Mouse (Mus musculus) heart, embryonic 15.5 days (tissue): ENCODE results near the gene Slc16a3. TPM values are rescaled to one million over a fixed set of nuclear protein-coding genes. Genes with fewer than 3 reads are reported as not detected.

ENCODE experiments used
- ATAC-seq: fragments of 200-750 bp; cut with Nextera tagmentation; replicated peaks from 2 replicates; pipeline ENCODE4 v1.8.0; 2017; ENCODE audit warnings: low read depth, moderate TSS enrichment; ENCODE audit not compliant: insufficient number of reproducible peaks, insufficient read depth, low FRiP score
- H3K27ac ChIP-seq: fragments of 300-500 bp; sonication (generic); 2 replicates; pipeline ENCODE4 v1.5.1; 2015; ENCODE audit warnings: mild to moderate bottlenecking, inconsistent platforms
- H3K27me3 ChIP-seq: fragments of 300-500 bp; sonication (generic); 2 replicates; pipeline ENCODE4 v1.6.1; 2015; ENCODE audit warnings: inconsistent platforms
- H3K36me3 ChIP-seq: fragments of 300-500 bp; sonication (generic); 2 replicates; pipeline ENCODE4 v1.6.1; 2015; ENCODE audit warnings: mild to moderate bottlenecking, inconsistent platforms
- H3K4me1 ChIP-seq: fragments of 300-500 bp; sonication (generic); replicated peaks from 2 replicates; pipeline ENCODE4 v1.6.1; 2015; ENCODE audit warnings: inconsistent platforms
- H3K4me2 ChIP-seq: fragments of 300-500 bp; sonication (generic); 2 replicates; pipeline ENCODE4 v1.6.1; 2015; ENCODE audit warnings: inconsistent platforms, mild to moderate bottlenecking, moderate library complexity
- H3K4me3 ChIP-seq: fragments of 300-500 bp; sonication (generic); 2 replicates; pipeline ENCODE4 v1.5.1; 2015; ENCODE audit warnings: mild to moderate bottlenecking, inconsistent platforms
- H3K9ac ChIP-seq: fragments of 300-500 bp; sonication (generic); 2 replicates; pipeline ENCODE4 v1.6.1; 2015; ENCODE audit warnings: mild to moderate bottlenecking, inconsistent platforms
- H3K9me3 ChIP-seq: fragments of 300-500 bp; sonication (generic); replicated peaks from 2 replicates; pipeline ENCODE4 v1.6.1; 2016; ENCODE audit warnings: inconsistent platforms
- WGBS: fragments of 180-500 bp; shearing (Covaris S2); methylation state at CpG from one replicate; pipeline ENCODE4 v1.1.7; 2015; ENCODE audit warnings: mixed read lengths; 5-methylcytosine and 5-hydroxymethylcytosine counted together
- polyA plus RNA-seq: library from polyadenylated mRNA; unstranded; fragments of >200 nt; fragmentation: Nextera tagmentation; extraction: Ambion mirVana; gene quantifications from 2 replicates; pipeline ENCODE4 v1.2.1, GENCODE M21; 2015

Slc16a3 gene
- polyA plus RNA-seq, 1 experiment from 2014 or later, result 158 TPM

- Histone ChIP-seq H3K9me3 (no peaks in the 10 kb centered on the region), H3K36me3 (peaks cover 58% of the 10 kb centered on the region), H3K4me2 (no peak overlapping the region), H3K9ac (no peak overlapping the region), H3K27me3 (no peaks in the 10 kb centered on the region), H3K4me3 (no peak overlapping the region), H3K4me1 (peaks cover 31% of the 10 kb centered on the region), H3K27ac (peak overlapping the region; percentile 33)
- WGBS, result 42% methylated on average over 9 of the region's 9 CpGs
- no peak for ATAC-seq
These were observed 32.3 kb downstream of the Slc16a3 start for GRCm38 (mm10) chr11:120980427-120981035.

GRCm38 (mm10) chr11:120981661-120982060 is 33.4 kb downstream of the Slc16a3 start:
- no peak overlapping the region for H3K4me3 ChIP-seq
- no peaks in the 10 kb centered on the region for H3K27me3 ChIP-seq
- no peak overlapping the region for H3K27ac ChIP-seq
- no peak overlapping the region for H3K9ac ChIP-seq
- WGBS, result 77% methylated on average over 4 of the region's 4 CpGs
- no peak for ATAC-seq
- no peak overlapping the region for H3K4me2 ChIP-seq
- H3K4me1 ChIP-seq, result peaks cover 33% of the 10 kb centered on the region
- H3K9me3 ChIP-seq, result no peaks in the 10 kb centered on the region
- H3K36me3 ChIP-seq, result peaks cover 56% of the 10 kb centered on the region

GRCm38 (mm10) chr11:120982459-120982858 is 34.2 kb downstream of the Slc16a3 start:
- Histone ChIP-seq H3K36me3 (peaks cover 55% of the 10 kb centered on the region), H3K4me2 (no peak overlapping the region), H3K9ac (no peak overlapping the region), H3K4me3 (no peak overlapping the region), H3K4me1 (peaks cover 36% of the 10 kb centered on the region), H3K9me3 (no peaks in the 10 kb centered on the region), H3K27me3 (no peaks in the 10 kb centered on the region), H3K27ac (no peak overlapping the region)
- no peak for ATAC-seq

- WGBS, result 61% methylated on average over 4 of the region's 4 CpGs
- Histone ChIP-seq H3K4me2 (no peak overlapping the region), H3K9me3 (no peaks in the 10 kb centered on the region), H3K4me3 (no peak overlapping the region), H3K27ac (0 out of 2 replicates have a peak overlapping the region, but pooled peaks have one; percentile 8), H3K36me3 (peaks cover 35% of the 10 kb centered on the region), H3K9ac (no peak overlapping the region), H3K27me3 (no peaks in the 10 kb centered on the region), H3K4me1 (peaks cover 56% of the 10 kb centered on the region)
- no peak for ATAC-seq
These were observed 36.4 kb downstream of the Slc16a3 start for GRCm38 (mm10) chr11:120984448-120985330.

- Histone ChIP-seq H3K36me3 (peaks cover 15% of the 10 kb centered on the region), H3K4me1 (peaks cover 54% of the 10 kb centered on the region), H3K9ac (peak overlapping the region; percentile 13; the same call in 1 of the 2 replicates), H3K9me3 (no peaks in the 10 kb centered on the region), H3K27me3 (no peaks in the 10 kb centered on the region), H3K4me2 (no peak overlapping the region), H3K4me3 (no peak overlapping the region), H3K27ac (peak overlapping the region; percentile 21; the same call in 1 of the 2 replicates)
- 69% methylated on average over 3 of the region's 3 CpGs for WGBS
- no peak for ATAC-seq
These were observed 39.3 kb downstream of the Slc16a3 start for GRCm38 (mm10) chr11:120987608-120988007.

- peaks cover 57% of the 10 kb centered on the region for H3K4me1 ChIP-seq
- H3K9ac ChIP-seq, result 0 out of 2 replicates have a peak overlapping the region, but pooled peaks have one; percentile 11
These were observed 40.1 kb downstream of the Slc16a3 start for GRCm38 (mm10) chr11:120988410-120988809.

GRCm38 (mm10) chr11:120989523-120989922 is 41.2 kb downstream of the Slc16a3 start:
- H3K4me1 ChIP-seq, result peaks cover 59% of the 10 kb centered on the region
- H3K27me3 ChIP-seq, result no peaks in the 10 kb centered on the region
- H3K9ac ChIP-seq, result peak overlapping the region; percentile 100
- WGBS, result 12% methylated on average over 1 of the region's 1 CpGs
- H3K4me3 ChIP-seq, result peak overlapping the region; percentile 96
- no peaks in the 10 kb centered on the region for H3K9me3 ChIP-seq
- H3K4me2 ChIP-seq, result peak overlapping the region; percentile 69
- H3K36me3 ChIP-seq, result peaks cover 8% of the 10 kb centered on the region; the same call in 1 of the 2 replicates
- ATAC-seq, result no peak
- peak overlapping the region; percentile 96 for H3K27ac ChIP-seq

More at GRCm38 (mm10) chr11:120988410-120988809, 40.1 kb downstream of the Slc16a3 start:
- no peak overlapping the region for H3K27ac ChIP-seq
- no peaks in the 10 kb centered on the region for H3K27me3 ChIP-seq
- WGBS, result 60% methylated on average over 4 of the region's 4 CpGs
- H3K4me3 ChIP-seq, result no peak overlapping the region; the same call in 1 of the 2 replicates
- peak overlapping the region; percentile 69 for H3K4me2 ChIP-seq
- no peak for ATAC-seq
- peaks cover 8% of the 10 kb centered on the region; the same call in 1 of the 2 replicates for H3K36me3 ChIP-seq
- no peaks in the 10 kb centered on the region for H3K9me3 ChIP-seq

- H3K36me3 ChIP-seq, result peaks cover 8% of the 10 kb centered on the region; the same call in 1 of the 2 replicates
- peak overlapping the region; percentile 96 for H3K27ac ChIP-seq
- 2% methylated on average over 28 of the region's 35 CpGs for WGBS
- H3K9ac ChIP-seq, result peak overlapping the region; percentile 100
- no peaks in the 10 kb centered on the region for H3K9me3 ChIP-seq
- ATAC-seq, result peak; percentile 54
- H3K27me3 ChIP-seq, result no peaks in the 10 kb centered on the region
- H3K4me2 ChIP-seq, result peak overlapping the region; percentile 69
- H3K4me1 ChIP-seq, result peaks cover 53% of the 10 kb centered on the region
- peak overlapping the region; percentile 96 for H3K4me3 ChIP-seq
These were observed 42.0 kb downstream of the Slc16a3 start for GRCm38 (mm10) chr11:120990126-120990781.

- Histone ChIP-seq H3K4me1 (peaks cover 54% of the 10 kb centered on the region), H3K4me3 (peak within 1 kb of the TSS; percentile 96), H3K9ac (peak within 1 kb of the TSS; percentile 100), H3K27me3 (no peaks in the 10 kb centered on the region), H3K4me2 (peak within 1 kb of the TSS; percentile 69), H3K9me3 (no peaks in the 10 kb centered on the region), H3K36me3 (peaks cover 1% of the 10 kb centered on the region; the same call in 1 of the 2 replicates), H3K27ac (peak within 1 kb of the TSS; percentile 96)
- peak; percentile 88 for ATAC-seq
- WGBS, result under 1% methylated on average over 58 of the region's 59 CpGs
These were observed 42.8 kb downstream of the Slc16a3 start, which contains the start of gene Csnk1d for GRCm38 (mm10) chr11:120990951-120991526. TSS of gene Csnk1d (minus strand) at chr11:120991330.

GRCm38 (mm10) chr11:120991791-120992190 is 43.5 kb downstream of the Slc16a3 start:
- peak overlapping the region; percentile 56 for H3K9ac ChIP-seq
- H3K36me3 ChIP-seq, result no peaks in the 10 kb centered on the region; the same call in 1 of the 2 replicates
- ATAC-seq, result no peak
- no peaks in the 10 kb centered on the region for H3K9me3 ChIP-seq
- no peaks in the 10 kb centered on the region for H3K27me3 ChIP-seq
- H3K4me1 ChIP-seq, result peaks cover 54% of the 10 kb centered on the region
- peak overlapping the region; percentile 69 for H3K4me2 ChIP-seq
- 55% methylated on average over 3 of the region's 3 CpGs for WGBS
- peak overlapping the region; percentile 96 for H3K4me3 ChIP-seq
- H3K27ac ChIP-seq, result peak overlapping the region; percentile 96
